Mouse (Mus musculus) lung, postnatal 0 days (tissue): ENCODE measurements around the gene Uqcc3.

Source experiments
- CTCF ChIP-seq: IDR thresholded peaks from 2 replicates; pipeline ENCODE4 v1.5.1; 2016; ENCODE audit warnings: antibody characterized with exemption, mild to moderate bottlenecking
- EP300 ChIP-seq: IDR thresholded peaks from 2 replicates; pipeline ENCODE4 v1.6.1; 2016; ENCODE audit warnings: antibody characterized with exemption, mild to moderate bottlenecking, control low read depth

DNA sequence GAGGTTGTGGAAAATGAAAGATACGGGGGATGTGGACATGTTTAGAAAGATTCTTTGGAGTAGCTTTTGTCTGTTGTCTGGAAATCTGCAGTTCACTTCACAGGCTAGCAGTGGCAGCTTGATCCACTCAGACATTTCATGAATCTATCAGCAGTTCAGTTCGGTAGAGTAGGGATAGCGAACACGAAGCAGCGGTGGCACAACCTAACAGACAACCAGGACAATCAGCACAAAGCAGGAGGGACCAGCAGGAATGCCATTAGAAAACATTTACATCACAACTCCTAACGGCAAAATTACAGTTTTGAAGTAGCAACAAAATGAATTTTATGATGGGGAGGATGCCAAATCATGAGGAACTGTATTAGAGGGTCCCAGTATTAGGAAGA lies 39.0 kb upstream of the Uqcc3 start:
- no peak for TF ChIP-seq CTCF
- no peak for TF ChIP-seq EP300
